Mouse (Mus musculus) embryonic fibroblast, embryonic 13.5 days (primary cell): ENCODE measurements at regions not wholly inside any gene's neighbourhood (a gene's known extent, or its start where the extent isn't known, plus 50 kb on each side); places are given as distances from the start of the nearest gene placed in this dataset.
A peak's percentile ranks its signal among the peaks of the same experiment; 100 is the strongest.

Source experiments
- H3K27ac ChIP-seq: 2 replicates; pipeline ENCODE4 v1.5.1; 2012; ENCODE audit warnings: low read length, control low read depth, inconsistent platforms; ENCODE audit not compliant: insufficient read depth
- H3K4me1 ChIP-seq: 2 replicates; pipeline ENCODE4 v1.6.1; 2011; ENCODE audit warnings: low read length; ENCODE audit not compliant: control insufficient read depth, insufficient read depth
- H3K4me3 ChIP-seq: 2 replicates; pipeline ENCODE4 v1.5.1; 2011; ENCODE audit warnings: mild to moderate bottlenecking, control low read depth, low read length; ENCODE audit not compliant: insufficient read depth
- CTCF ChIP-seq: IDR thresholded peaks from 2 replicates; pipeline ENCODE4 v1.5.1; 2011; ENCODE audit warnings: mild to moderate bottlenecking, control low read depth, low read length, moderate library complexity, borderline replicate concordance; ENCODE audit not compliant: insufficient read depth
- POLR2A ChIP-seq: IDR thresholded peaks from 2 replicates; pipeline ENCODE4 v1.6.1; 2011; ENCODE audit warnings: low read depth, mild to moderate bottlenecking, control low read depth, low read length, moderate library complexity

- Histone ChIP-seq H3K27ac (no peak overlapping the region), H3K4me1 (no peaks in the 10 kb centered on the region), H3K4me3 (no peak overlapping the region)
- TF ChIP-seq CTCF: no peak
Measured at GRCm38 (mm10) chr1:76091031-76091430, 545.0 kb downstream of the Slc4a3 start.

- Histone ChIP-seq H3K4me3 (no peak overlapping the region), H3K4me1 (no peaks in the 10 kb centered on the region), H3K27ac (no peak overlapping the region)
- TF ChIP-seq POLR2A (no peak), CTCF (no peak)
Measured at GRCm38 (mm10) chr1:76113281-76113680, 567.2 kb downstream of the Slc4a3 start.

- Histone ChIP-seq H3K27ac (no peak overlapping the region), H3K4me3 (no peak overlapping the region)
- TF ChIP-seq POLR2A: no peak
- no peak for TF ChIP-seq CTCF
Measured at GRCm38 (mm10) chr1:76120840-76121239, 574.8 kb downstream of the Slc4a3 start.

GRCm38 (mm10) chr1:76130353-76130752, 584.3 kb downstream of the Slc4a3 start:
- no peak for TF ChIP-seq CTCF
- TF ChIP-seq POLR2A: no peak
- H3K27ac ChIP-seq: no peak overlapping the region
- no peak overlapping the region for H3K4me3 ChIP-seq
- no peaks in the 10 kb centered on the region for H3K4me1 ChIP-seq

More at GRCm38 (mm10) chr1:76120840-76121239, 574.8 kb downstream of the Slc4a3 start:
- no peaks in the 10 kb centered on the region for H3K4me1 ChIP-seq

DNA sequence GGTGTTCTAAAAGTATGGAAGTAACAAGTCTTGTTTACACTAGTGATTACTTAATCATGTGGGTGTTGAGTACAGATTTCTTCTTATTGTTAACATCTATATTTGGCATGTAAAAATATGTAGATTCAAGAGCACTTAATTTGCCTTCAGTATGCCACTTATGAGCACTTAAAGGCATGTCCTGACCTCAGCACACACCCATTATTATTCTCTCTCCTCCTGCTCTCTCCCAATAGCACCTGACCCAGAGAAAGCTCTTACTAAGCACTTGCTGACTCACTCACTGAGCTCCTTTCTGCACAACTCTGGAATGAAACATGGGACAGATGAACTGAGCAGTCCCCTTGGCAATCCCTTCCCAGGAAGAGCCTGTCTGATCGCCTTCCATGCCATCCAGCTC, 590.7 kb downstream of the Slc4a3 start:
- no peak overlapping the region for H3K4me3 ChIP-seq
- no peak overlapping the region for H3K27ac ChIP-seq
- peaks cover 4% of the 10 kb centered on the region; the same call in 1 of the 2 replicates for H3K4me1 ChIP-seq
- TF ChIP-seq CTCF (no peak), POLR2A (no peak)

DNA sequence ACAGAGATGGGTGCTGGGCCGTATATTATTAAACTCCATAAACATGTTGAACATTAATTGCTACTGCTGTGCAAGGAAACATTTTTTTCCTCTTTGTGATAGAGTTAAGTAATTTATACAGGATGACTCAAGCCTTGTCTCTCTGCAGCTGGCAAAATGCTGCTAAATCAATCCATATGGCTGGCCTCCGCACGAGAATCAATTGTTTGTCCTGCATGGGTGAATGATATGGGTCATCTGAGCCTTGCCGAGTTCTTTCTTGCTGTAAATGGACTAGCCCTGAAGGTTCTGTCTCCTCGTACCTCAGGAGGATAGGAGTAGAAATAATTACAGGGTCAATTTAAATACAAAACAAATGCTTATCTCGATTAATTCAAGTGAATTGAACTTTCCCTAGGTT, 591.6 kb downstream of the Slc4a3 start:
- Histone ChIP-seq H3K27ac (no peak overlapping the region), H3K4me1 (peaks cover 4% of the 10 kb centered on the region; the same call in 1 of the 2 replicates), H3K4me3 (no peak overlapping the region)
- TF ChIP-seq CTCF: no peak
- TF ChIP-seq POLR2A: no peak

GRCm38 (mm10) chr1:76143516-76143915, 597.5 kb downstream of the Slc4a3 start:
- Histone ChIP-seq H3K4me3 (no peak overlapping the region), H3K27ac (peak overlapping the region; percentile 32; the same call in 1 of the 2 replicates), H3K4me1 (no peaks in the 10 kb centered on the region)
- no peak for TF ChIP-seq POLR2A
- no peak for TF ChIP-seq CTCF

- no peaks in the 10 kb centered on the region for H3K4me1 ChIP-seq
- TF ChIP-seq POLR2A: no peak
- TF ChIP-seq CTCF: no peak
Measured at GRCm38 (mm10) chr1:76148963-76149362, 602.9 kb downstream of the Slc4a3 start.

DNA sequence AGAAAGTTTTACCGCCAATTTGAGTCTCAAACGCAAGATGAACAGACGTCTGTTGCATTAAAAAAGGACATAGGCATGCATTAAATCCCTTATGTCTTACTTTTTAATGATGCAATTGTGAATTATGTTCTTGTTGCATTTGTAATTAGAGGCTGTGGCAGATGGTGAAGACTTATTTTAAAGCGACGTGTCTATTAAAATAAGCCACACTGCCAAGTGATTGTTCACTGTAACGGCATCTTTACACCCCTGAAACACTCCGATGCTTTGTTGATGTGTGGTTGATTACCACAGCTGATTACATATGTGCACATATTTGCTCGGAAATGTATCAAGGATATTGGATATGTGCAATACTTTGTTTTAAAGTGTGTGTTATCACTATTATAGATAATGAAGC, 610.2 kb downstream of the Slc4a3 start:
- Histone ChIP-seq H3K4me1 (no peaks in the 10 kb centered on the region), H3K27ac (no peak overlapping the region), H3K4me3 (no peak overlapping the region)
- TF ChIP-seq POLR2A (no peak), CTCF (no peak)

More at GRCm38 (mm10) chr1:76148963-76149362, 602.9 kb downstream of the Slc4a3 start:
- Histone ChIP-seq H3K27ac (no peak overlapping the region), H3K4me3 (no peak overlapping the region)

GRCm38 (mm10) chr1:76167486-76167885, 621.4 kb downstream of the Slc4a3 start:
- Histone ChIP-seq H3K27ac (no peak overlapping the region), H3K4me1 (peaks cover 2% of the 10 kb centered on the region; the same call in 1 of the 2 replicates), H3K4me3 (no peak overlapping the region)
- TF ChIP-seq POLR2A (no peak), CTCF (no peak)

DNA sequence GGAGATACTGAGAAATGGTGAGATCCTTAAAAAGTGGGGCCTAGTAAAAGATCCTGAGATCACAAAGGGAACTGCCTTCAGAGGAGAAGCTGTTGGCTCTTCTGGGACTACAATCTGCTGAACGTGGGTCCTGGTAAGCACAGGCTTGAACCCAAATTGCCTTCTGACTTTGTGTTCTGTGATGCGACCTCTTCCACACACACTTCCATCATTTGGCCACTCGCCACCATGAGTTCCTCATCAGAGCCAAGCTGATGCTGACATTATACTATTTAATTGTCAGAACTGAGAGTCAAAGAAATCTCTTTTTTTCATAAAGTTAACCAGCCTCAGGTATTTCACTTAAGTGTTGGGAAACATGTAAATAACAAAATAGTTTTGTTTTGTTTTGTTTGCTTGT, 635.1 kb downstream of the Slc4a3 start:
- Histone ChIP-seq H3K4me1 (no peaks in the 10 kb centered on the region), H3K4me3 (no peak overlapping the region), H3K27ac (no peak overlapping the region)
- TF ChIP-seq CTCF (no peak), POLR2A (no peak)
